Mouse (Mus musculus) urinary bladder, postnatal 10 days (tissue): ENCODE results near the gene Xrra1.
A peak's percentile ranks its signal among the peaks of the same experiment; 100 is the strongest.

Experiments used
- DNase-seq: peaks from one replicate; pipeline ENCODE4 v3.0.0; 2022; ENCODE audit warnings: low spot score

The Xrra1 gene

DNA sequence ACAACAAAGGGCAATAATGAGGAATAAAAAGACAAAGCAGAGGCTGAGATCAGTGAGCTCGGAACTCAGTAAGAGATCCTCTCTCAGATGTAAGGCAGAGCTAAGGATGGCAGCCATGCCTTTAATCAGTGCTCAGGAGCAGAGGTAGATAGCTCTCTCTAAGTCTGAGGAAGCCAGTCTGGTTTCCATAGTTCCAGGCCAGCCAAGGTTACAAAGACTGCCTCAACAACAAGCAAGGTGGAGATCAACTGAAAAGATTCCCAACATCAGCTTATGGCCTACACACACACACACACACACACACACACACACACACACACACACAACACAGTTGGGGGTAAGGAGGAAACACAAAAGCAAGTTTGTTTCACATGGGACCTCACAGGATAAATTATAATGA, 7.8 kb upstream of the Xrra1 start:
- DNase-seq, result no peak

DNA sequence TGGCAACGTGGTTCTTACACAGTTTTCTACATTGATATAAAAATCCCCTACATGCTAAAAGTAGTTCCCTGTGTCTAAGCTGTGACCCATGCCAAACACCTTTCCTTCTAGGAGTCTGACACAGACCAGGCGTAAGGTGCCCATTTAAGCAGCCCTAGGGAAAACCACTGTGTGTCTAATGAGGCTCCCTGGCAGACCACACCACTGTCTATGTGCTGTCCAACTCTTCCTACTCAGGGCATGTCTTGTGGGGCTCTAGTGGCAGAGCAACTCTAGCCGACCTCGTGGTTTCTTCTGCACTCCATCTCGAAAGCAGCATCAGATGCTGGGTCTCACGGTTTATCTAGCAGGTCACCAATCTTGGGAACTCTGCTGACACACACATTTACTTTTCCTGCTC, 7.3 kb upstream of the Xrra1 start:
- DNase-seq, result no peak

DNA sequence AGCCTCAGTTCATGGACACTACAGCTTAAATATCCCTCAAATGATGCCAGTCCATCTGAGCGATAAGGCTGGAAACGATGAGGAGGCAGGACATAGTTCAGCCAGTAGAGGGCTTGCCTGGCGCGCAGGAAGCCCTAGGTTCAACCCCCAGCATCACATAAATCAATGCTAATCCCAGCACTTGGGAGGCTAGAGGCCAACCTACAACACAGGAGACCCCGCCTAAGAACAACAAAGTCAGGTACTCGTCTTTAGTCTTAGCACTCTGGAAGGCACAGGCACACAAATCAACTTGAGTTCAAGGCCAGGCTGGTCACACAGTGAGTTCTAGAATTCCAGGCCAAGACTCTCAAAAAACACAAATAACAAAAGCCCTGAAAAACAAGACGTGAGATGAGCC, 5.6 kb upstream of the Xrra1 start:
- DNase-seq, result no peak

DNA sequence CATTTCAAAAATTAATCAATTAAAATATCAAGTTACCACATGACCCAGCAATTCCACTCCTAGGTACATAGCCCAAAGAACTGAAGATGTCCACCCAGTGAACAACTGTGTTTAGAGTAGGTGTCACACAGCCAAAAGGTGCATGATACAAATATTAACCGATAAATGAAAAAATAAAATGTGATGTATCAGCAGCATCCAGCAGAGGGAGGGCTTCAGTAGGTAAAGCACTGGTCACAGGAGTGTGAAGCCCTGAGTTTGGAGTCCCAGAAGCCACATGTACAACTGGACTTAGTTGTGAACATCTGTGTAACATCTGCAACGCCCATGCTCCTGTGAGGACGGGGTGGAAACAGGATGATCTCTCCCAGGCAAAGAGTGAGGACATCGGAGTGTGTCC, 4.6 kb upstream of the Xrra1 start:
- DNase-seq, result no peak

DNA sequence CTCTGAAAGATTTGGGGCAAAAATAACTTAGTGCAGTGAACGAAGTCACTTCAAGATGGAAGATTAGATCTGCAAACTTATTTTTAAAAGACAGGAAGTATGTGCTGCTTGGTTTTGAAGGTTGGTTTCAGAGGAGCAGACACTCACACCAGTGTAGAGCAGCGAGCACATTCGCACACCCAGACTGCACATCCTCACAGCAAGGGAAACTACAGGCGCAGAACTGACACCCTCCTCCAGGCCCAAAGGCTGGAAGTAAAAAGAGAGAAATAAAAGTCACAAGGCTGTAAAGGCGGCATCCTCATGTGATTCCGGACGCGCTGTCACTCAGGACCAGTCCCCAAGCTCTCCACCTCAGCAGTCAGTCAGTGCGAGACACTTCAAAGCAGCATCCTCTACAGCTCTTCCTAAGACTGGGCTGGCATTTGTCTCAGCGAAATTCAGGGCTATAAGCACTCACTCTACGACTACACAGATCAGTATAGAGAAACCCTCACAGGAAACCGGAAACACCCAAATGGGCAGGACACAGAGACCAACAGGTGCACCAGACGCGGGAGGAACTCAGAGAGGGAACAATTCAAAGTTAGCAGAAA, 2.6 kb upstream of the Xrra1 start:
- DNase-seq, result no peak

DNA sequence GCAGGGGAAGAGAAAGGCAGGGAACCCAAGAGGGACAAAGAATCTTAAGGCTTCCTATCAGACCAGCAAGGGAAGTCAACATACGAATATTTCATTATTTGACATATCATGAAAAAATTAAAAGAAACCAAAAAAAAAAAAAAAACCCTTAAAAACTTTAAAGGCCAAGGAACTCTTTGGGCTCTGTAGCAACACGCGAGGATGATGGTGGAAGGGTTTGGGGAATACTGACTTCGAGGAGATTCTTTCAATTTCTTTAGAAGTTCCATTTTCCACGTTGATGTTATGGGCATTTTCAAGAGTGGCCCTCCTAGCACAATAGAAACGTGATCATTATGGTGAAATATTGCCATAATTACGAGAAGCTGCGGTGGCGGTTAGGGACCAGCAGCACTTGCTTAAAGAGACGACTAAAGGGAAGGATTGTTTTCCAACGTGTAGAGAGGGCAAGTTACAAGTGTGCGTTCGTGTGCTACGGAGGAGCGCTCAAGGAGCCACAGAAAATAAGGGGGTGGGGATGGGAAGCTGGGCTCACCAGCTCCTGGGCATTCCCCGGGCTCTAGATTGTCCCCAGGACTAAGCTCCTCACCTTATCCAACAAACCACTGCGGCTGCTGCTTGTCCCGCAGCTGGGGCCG, 622 bp upstream of the Xrra1 start:
- no peak for DNase-seq

DNA sequence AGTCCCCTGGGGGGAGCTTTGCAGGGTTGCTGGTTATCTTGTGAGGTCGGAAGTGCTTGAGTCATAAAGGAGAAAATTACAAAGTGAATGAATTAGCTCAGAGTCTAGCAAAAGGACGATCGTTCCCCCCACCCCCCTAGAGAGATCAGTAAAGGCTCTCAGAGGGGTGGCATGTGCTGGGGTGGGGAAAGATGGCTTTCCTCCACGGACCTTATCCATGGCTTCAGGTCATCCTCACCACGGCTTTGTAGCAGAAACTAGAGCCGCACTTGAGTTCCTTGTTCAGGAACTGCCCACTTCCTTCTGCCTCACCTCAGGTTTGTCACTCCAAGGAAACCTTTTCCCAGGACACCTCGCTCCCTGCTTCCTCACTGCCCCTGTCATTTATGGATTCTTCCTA, 4.4 kb downstream of the Xrra1 start, which contains the start of gene Spcs2:
TSS of gene Spcs2 (minus strand) at position 101 of the 400 bp plus-strand sequence.
- DNase-seq, result no peak

DNA sequence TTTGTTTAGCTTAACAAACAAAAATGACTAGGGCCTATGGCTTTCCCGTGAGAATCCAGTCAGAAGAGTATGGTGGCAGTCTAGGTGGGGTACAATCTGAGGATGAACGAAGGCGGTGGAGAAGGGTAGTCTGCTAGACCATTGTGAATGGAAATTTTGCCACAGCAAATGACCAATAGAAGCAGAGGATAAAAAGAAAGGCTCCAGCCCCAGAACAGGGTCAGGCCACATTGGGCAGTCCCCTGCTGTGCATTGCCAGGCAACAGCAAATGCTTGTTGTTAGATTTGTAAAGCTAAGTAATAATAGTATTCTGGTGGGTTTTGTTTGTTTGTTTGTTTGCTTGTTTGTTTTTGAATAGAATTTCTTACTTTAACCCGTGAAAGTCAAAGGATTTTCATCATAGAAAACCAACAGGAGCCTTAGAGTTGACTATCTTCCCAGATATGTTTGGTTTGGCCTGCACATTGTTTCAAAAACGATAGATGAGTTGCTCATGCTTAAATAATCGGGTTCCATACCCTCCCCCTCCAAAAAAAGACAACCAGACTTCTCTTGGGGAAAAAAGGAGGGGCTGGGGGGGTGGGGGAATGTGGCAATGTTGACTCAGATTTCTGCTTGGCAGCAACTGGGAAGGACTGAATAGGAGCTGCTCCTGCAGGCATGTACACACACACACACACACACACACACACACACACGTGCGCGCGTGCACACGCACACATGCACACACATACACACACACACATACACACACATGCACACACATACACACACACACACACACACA, 5.5 kb downstream of the Xrra1 start:
- DNase-seq, result no peak

DNA sequence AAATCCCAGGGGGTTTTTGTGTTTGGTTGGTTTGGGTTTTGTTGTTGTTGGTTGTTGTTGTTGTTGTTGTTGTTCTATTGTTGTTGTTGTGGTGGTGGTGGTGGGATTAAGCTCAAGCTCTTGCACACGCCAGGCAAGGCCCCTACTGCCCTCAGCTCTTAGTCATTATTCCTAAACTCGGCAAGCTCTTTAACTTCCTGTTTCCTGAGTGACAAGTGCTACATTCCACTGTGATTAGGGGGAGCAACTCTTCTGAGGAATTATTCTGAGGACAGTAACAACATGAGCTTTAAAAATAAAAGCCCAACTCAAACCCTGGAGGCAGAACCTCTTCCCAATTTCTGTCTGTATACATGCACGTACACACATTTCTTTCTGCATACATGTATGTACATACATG, 6.3 kb downstream of the Xrra1 start:
- DNase-seq, result no peak

DNA sequence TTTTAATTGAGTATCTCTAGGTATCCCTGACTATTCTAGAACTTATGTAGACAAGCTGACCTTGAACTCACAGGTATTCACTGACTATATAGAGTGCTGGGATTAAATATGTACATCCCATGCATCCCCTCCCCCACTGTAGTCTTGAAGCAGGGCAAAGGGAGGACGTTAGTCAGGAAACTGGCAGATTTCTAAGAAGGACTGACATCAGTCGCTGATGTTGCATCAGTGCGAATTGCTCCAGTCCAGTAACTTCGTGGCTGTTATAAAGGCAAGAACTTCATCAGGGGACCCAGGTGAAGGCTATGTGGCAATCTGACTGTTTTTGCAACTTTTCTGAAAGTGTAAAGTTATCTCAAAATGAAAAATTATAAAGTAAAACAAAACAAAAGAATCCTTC, 10.4 kb downstream of the Xrra1 start:
- no peak for DNase-seq

DNA sequence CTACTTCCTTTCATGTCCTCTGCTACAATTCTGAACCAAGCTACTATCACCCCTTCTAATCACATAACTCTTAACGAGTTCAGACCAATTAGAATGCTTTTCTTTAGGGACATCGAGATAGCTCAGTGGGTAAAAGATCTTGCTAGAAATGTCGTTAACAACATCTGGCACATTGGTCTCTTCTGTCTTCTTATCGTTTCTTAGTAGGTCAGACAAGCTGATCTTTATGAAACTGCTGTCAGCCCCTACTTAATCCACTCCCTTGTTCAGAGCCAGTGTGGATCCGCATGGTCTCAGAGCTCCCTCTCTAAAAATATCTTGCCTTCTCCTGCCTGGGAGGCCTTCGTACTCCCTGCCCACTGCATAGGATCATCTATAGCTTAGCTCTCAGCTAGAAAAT, 15.0 kb downstream of the Xrra1 start:
- no peak for DNase-seq

DNA sequence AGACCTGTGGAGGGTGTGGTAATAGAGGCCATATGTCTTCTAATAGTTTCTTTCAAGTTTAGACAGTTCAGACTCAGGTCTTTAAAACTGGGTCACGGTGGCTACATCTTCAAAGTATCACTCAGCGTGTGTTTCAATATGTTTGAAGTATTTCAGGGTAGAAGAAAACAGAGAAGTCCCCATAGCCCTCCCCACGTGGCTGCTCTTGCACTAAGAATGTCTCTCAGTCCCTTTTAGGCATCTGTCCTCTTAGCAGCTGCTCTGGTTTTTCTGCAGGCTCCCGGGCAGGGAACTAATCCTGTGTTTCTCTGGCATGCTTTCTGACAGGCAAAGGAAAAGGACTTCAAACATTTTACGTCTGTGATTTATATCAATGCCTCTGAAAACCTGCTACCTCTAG, 17.0 kb downstream of the Xrra1 start:
- no peak for DNase-seq

DNA sequence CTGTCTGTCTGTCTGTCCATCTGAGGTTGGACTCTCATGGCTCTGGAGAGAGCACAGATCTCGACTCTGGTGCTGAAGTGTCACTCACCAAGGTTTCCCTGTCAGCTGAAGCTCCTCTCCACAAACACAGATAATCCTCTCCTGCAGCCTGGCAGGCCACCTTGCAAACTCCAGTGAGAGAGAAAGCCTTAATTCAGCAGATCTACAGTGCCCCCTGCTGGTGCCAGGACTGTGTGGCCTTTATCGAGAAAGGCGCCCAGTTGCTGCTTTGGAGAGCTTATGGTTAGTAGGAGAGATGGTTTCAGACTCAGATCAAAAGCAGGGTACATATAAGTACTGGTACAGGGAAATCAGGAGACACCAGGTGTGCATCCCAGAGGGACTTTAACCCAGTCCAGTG, 17.4 kb downstream of the Xrra1 start:
- DNase-seq, result peak; percentile 47

DNA sequence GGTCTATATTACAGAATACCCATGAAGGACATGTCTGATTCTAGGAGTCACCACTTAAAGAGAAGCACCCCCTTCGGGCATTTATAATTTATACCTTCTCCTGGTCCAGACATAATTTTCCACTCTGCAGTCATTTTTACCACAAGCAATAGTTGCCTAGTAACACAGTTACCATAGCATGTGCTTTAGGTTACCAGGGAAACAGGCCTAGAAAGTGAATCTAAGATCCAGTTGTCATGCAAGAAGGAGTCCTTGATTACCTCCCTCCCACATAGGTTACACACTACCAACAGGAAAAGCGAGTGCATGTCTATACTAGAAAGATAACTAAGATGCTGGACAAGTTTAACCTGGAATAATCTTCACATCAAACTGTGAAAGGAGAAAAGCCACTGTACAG, 19.3 kb downstream of the Xrra1 start:
- DNase-seq, result no peak

DNA sequence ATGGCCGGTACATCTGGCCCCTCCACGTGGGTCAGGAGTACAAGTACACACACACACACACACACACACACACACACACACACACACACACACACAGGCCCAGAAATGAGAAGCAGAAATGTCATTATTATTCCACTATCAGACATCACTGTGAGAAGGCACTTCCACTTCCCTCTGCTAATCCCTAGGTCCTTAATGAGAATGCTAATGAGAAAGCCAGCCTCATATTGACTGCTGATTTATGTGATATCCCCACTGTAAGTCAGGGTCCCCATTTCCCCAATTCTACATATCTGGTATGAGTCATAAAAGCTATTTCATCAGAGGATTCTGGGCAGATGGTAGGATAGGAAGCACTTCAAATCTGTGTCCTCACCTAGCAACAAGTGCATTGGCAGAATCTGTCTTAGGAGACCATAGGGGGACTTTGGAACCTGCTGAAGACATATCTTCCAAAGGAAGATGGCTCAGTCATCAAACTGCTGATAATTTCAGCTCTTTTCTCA, 28.4 kb downstream of the Xrra1 start:
- DNase-seq, result no peak

DNA sequence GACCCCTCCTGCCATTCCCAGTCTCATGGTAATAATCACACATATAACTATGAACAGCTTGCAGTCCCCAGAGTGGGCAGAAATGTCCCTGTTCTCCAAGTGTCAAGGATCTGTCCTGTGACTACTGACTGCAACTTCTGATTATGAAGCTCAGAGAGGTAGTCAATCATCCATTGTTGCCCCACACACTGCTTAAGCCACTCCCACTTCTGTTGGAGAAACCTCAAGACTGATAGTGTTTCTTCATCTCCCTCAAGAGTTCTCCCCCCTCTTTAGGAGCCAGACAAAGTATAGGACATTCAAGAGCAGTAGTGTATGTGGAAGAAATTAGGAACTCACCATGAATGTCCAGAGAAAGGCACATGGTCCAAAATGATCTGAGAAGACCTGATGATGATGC, 28.8 kb downstream of the Xrra1 start:
- DNase-seq, result no peak

DNA sequence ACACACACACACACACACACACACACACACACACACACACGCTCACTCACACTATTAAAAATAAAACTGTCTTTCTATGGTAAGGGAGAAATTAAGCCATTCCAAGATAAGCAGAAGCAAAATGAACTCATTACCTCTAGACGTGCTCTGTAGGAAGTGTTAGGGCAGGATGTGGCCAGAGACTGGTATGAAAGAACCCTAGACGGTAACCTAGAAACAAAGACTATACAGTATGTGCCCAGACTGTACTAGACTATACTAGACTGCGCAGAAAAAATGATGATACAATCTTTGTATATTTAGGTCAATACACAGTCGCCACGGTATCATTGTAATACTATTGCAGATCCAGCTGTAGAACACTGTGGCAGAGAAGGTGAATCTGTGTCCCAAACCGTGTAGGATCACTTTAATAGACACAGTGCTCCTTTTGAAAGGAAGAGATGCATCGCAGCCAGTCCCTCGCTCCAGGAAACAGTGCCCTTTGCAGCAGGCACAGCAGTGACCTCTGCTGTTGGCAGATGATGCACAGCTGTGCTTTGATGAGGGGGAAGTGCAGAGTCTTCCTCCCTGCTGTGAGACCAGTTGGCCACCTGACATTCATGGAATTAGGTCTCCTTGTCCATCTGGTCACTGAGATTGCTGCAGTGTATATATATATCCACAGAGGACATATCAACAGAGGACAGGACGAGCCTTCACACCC, 30.4 kb downstream of the Xrra1 start:
- no peak for DNase-seq

DNA sequence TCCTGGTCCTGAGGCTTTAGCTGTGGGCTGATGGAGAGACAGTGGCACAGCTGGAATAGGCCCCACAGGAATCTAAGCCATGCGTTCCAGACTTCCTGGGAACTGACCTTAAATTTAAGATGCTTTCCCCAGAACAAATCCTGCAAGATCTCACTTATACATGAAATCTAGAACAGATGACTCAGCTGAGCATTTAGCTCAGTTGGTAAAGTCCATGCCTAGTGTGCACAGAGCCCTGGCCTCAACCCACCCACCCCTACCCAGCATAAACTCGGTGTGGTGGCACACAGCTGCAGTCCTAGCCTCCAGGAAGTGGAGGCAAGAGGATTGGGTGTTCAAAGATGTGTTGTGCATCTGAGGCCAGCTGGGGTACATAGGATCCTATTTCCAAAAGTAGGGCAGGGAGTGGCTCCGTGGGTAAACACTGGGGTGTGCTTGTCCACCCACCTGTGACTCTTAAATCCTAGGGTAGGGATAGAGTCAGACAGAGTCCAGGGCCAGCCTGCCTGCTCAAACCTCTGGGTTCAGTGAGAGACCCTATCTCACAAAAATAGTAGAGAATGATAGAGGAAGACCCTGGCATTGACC, 31.3 kb downstream of the Xrra1 start:
- no peak for DNase-seq

DNA sequence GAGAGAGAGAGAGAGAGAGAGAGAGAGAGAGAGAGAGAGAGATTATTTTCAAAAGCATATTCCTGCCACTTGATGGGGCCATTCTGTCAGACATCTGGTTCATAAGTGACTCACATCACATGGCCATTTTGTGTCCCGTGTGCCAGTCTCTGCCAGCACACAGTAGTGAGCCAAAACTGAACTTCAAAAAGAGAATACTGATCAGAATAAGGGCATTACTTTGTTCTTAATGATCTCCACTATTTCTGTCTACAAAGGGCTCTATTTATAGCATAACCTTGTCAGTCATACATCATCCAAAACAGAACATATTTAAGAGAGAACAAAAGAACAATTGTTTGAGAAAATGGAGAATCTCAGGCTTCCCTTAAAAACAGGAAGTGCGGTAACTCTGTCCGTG, 32.6 kb downstream of the Xrra1 start:
- no peak for DNase-seq

DNA sequence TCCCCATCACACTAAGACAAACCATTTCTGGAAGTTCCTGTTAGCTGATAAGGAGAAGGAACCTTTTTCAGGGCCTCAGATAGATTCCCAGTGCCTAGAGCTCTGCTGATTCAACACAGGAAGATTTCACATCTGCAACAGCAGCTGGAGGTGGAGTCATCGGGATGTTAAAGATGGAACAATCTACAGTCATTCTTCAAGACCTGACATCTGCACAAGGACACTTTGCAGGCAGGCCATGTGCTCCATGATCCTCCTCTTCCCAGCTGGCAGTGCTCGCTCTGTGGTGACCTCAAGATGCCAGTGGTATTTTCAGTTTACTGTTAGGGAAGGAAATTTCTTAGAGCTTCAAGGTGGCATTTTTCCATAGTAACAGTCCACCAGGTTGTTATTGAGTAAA, 33.4 kb downstream of the Xrra1 start:
- DNase-seq, result no peak

DNA sequence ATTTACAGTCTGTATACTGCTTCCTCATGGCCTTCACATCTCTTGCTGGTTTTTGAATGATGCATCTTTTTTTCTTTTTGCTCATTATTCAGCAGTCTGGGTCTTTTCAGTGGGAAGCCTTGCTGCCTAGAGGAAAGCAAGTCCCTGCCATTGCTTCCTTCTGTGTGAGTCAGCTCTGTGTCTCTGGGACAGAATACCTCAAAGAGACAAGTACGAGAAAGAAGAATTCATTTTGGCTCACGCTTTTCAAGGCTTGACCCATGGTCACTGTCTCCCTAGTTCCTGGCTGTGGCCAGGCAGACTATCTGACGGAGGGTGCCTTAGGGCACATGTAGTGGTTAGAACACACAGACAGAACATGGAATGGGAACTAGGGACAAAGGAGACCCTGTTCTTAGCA, 35.1 kb downstream of the Xrra1 start:
- DNase-seq, result no peak

DNA sequence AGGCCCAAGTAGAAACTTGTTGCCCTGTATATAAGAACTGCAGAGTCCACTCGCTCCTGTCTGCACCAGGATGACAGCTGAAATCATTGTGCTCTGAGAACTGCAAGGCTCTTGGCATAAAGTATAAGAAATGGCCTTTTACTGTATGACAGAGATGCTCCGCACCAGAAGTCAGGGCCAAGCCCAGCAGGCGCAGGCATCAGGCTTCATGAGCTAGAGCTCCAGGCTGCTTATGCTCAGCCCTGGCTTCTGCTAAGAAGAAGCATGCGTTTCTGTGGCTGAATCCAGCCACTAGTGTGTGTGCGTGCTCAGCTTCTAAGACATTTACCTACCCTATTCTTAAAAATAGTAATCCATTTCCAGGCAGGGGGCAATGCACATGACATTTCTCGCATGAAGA, 35.6 kb downstream of the Xrra1 start:
- no peak for DNase-seq
